Mouse (Mus musculus): ENCODE measurements around the gene Slc23a2. TPM values are rescaled to one million over a fixed set of nuclear protein-coding genes. Genes with fewer than 3 reads are reported as not detected.

Gene Slc23a2
- polyA plus RNA-seq (2014; fragmentation: Nextera tagmentation; extraction: Ambion mirVana): 13.3 and 17.6 TPM in 2 replicates

- H3K36me3 ChIP-seq (ENCODE audit: control insufficient read depth, insufficient read depth, low read length): no peaks in the 10 kb centered on the region
- peak within 1 kb of the TSS; percentile 94 for H3K4me2 ChIP-seq (ENCODE audit: low read depth)
- DNase-seq (ENCODE audit: low spot score) (peak; percentile 72), ATAC-seq (ENCODE audit: insufficient read depth, low FRiP score, low TSS enrichment) (peak; percentile 83)
- H3K4me3 ChIP-seq (ENCODE audit: low read depth, low read length): peak within 1 kb of the TSS; percentile 95
- peaks cover 5% of the 10 kb centered on the region; the same call in 1 of the 2 replicates for H3K4me1 ChIP-seq (ENCODE audit: control insufficient read depth, insufficient read depth, low read length)
- H3K27ac ChIP-seq (ENCODE audit: low read depth, low read length): peak within 1 kb of the TSS; percentile 20; the same call in 1 of the 2 replicates
- peak within 1 kb of the TSS; percentile 84 for H3K9ac ChIP-seq (ENCODE audit: low read length)
- H3K27me3 ChIP-seq (ENCODE audit: control insufficient read depth, insufficient read depth, low read length): no peaks in the 10 kb centered on the region
- no peaks in the 10 kb centered on the region for H3K9me3 ChIP-seq (ENCODE audit: control insufficient read depth, low read length)
- WGBS: under 1% methylated on average over 29 of the region's 68 CpGs
Measured at GRCm38 (mm10) chr2:132144971-132145691, at the start of gene Slc23a2. Slc23a2 (minus strand) TSS chr2:132145108.

- Histone ChIP-seq H3K4me3 (ENCODE audit: low read depth, low read length) (no peak overlapping the region), H3K9ac (ENCODE audit: low read length) (no peak overlapping the region), H3K9me3 (ENCODE audit: control insufficient read depth, low read length) (no peaks in the 10 kb centered on the region), H3K4me1 (ENCODE audit: control insufficient read depth, insufficient read depth, low read length) (no peaks in the 10 kb centered on the region), H3K4me2 (ENCODE audit: low read depth) (no peak overlapping the region), H3K27ac (ENCODE audit: low read depth, low read length) (no peak overlapping the region), H3K27me3 (ENCODE audit: control insufficient read depth, insufficient read depth, low read length) (no peaks in the 10 kb centered on the region), H3K36me3 (ENCODE audit: control insufficient read depth, insufficient read depth, low read length) (no peaks in the 10 kb centered on the region)
- ATAC-seq (ENCODE audit: insufficient read depth, low FRiP score, low TSS enrichment): no peak
- DNase-seq (ENCODE audit: low spot score): no peak
- 81% methylated on average over 3 of the region's 3 CpGs for WGBS
Measured at GRCm38 (mm10) chr2:132190602-132191161, 45.8 kb upstream of the Slc23a2 start.

- Histone ChIP-seq H3K27me3 (ENCODE audit: control insufficient read depth, insufficient read depth, low read length) (no peaks in the 10 kb centered on the region), H3K36me3 (ENCODE audit: control insufficient read depth, insufficient read depth, low read length) (no peaks in the 10 kb centered on the region), H3K4me1 (ENCODE audit: control insufficient read depth, insufficient read depth, low read length) (no peaks in the 10 kb centered on the region), H3K4me3 (ENCODE audit: low read depth, low read length) (no peak overlapping the region), H3K27ac (ENCODE audit: low read depth, low read length) (no peak overlapping the region), H3K9me3 (ENCODE audit: control insufficient read depth, low read length) (no peaks in the 10 kb centered on the region), H3K4me2 (ENCODE audit: low read depth) (no peak overlapping the region), H3K9ac (ENCODE audit: low read length) (no peak overlapping the region)
- ATAC-seq (ENCODE audit: insufficient read depth, low FRiP score, low TSS enrichment) (no peak), DNase-seq (ENCODE audit: low spot score) (no peak)
- WGBS: 71% methylated on average over 6 of the region's 6 CpGs
Measured at GRCm38 (mm10) chr2:132183874-132184273, 39.0 kb upstream of the Slc23a2 start.

- H3K27ac ChIP-seq (ENCODE audit: low read depth, low read length): no peak overlapping the region
- no peaks in the 10 kb centered on the region for H3K27me3 ChIP-seq (ENCODE audit: control insufficient read depth, insufficient read depth, low read length)
- no peaks in the 10 kb centered on the region for H3K4me1 ChIP-seq (ENCODE audit: control insufficient read depth, insufficient read depth, low read length)
- no peak overlapping the region for H3K4me3 ChIP-seq (ENCODE audit: low read depth, low read length)
- no peak for DNase-seq (ENCODE audit: low spot score)
- H3K4me2 ChIP-seq (ENCODE audit: low read depth): no peak overlapping the region
- no peaks in the 10 kb centered on the region for H3K36me3 ChIP-seq (ENCODE audit: control insufficient read depth, insufficient read depth, low read length)
- WGBS: 36% methylated on average over 1 of the region's 1 CpGs
- no peak overlapping the region for H3K9ac ChIP-seq (ENCODE audit: low read length)
- no peaks in the 10 kb centered on the region for H3K9me3 ChIP-seq (ENCODE audit: control insufficient read depth, low read length)
- ATAC-seq (ENCODE audit: insufficient read depth, low FRiP score, low TSS enrichment): no peak
Measured at GRCm38 (mm10) chr2:132180463-132181205, 35.7 kb upstream of the Slc23a2 start.

GRCm38 (mm10) chr2:132179371-132179770 is 34.5 kb upstream of the Slc23a2 start:
- ATAC-seq (ENCODE audit: insufficient read depth, low FRiP score, low TSS enrichment): no peak
- no peak overlapping the region for H3K9ac ChIP-seq (ENCODE audit: low read length)
- no peak overlapping the region for H3K4me3 ChIP-seq (ENCODE audit: low read depth, low read length)
- no peak overlapping the region for H3K4me2 ChIP-seq (ENCODE audit: low read depth)
- no peaks in the 10 kb centered on the region for H3K36me3 ChIP-seq (ENCODE audit: control insufficient read depth, insufficient read depth, low read length)
- DNase-seq (ENCODE audit: low spot score): no peak
- H3K27ac ChIP-seq (ENCODE audit: low read depth, low read length): no peak overlapping the region
- WGBS: 89% methylated on average over 7 of the region's 7 CpGs
- H3K9me3 ChIP-seq (ENCODE audit: control insufficient read depth, low read length): no peaks in the 10 kb centered on the region
- H3K27me3 ChIP-seq (ENCODE audit: control insufficient read depth, insufficient read depth, low read length): no peaks in the 10 kb centered on the region
- no peaks in the 10 kb centered on the region for H3K4me1 ChIP-seq (ENCODE audit: control insufficient read depth, insufficient read depth, low read length)

GRCm38 (mm10) chr2:132177406-132177805 is 32.5 kb upstream of the Slc23a2 start:
- no peak overlapping the region for H3K4me2 ChIP-seq (ENCODE audit: low read depth)
- H3K4me3 ChIP-seq (ENCODE audit: low read depth, low read length): no peak overlapping the region
- H3K27ac ChIP-seq (ENCODE audit: low read depth, low read length): no peak overlapping the region
- DNase-seq (ENCODE audit: low spot score) (no peak), ATAC-seq (ENCODE audit: insufficient read depth, low FRiP score, low TSS enrichment) (no peak)
- no peaks in the 10 kb centered on the region for H3K9me3 ChIP-seq (ENCODE audit: control insufficient read depth, low read length)
- H3K9ac ChIP-seq (ENCODE audit: low read length): no peak overlapping the region
- no peaks in the 10 kb centered on the region for H3K27me3 ChIP-seq (ENCODE audit: control insufficient read depth, insufficient read depth, low read length)
- 85% methylated on average over 9 of the region's 9 CpGs for WGBS
- H3K4me1 ChIP-seq (ENCODE audit: control insufficient read depth, insufficient read depth, low read length): no peaks in the 10 kb centered on the region
- no peaks in the 10 kb centered on the region for H3K36me3 ChIP-seq (ENCODE audit: control insufficient read depth, insufficient read depth, low read length)

- 81% methylated on average over 3 of the region's 3 CpGs for WGBS
- Histone ChIP-seq H3K4me1 (ENCODE audit: control insufficient read depth, insufficient read depth, low read length) (no peaks in the 10 kb centered on the region), H3K27me3 (ENCODE audit: control insufficient read depth, insufficient read depth, low read length) (no peaks in the 10 kb centered on the region), H3K4me2 (ENCODE audit: low read depth) (no peak overlapping the region), H3K9ac (ENCODE audit: low read length) (no peak overlapping the region), H3K4me3 (ENCODE audit: low read depth, low read length) (no peak overlapping the region), H3K36me3 (ENCODE audit: control insufficient read depth, insufficient read depth, low read length) (no peaks in the 10 kb centered on the region), H3K27ac (ENCODE audit: low read depth, low read length) (no peak overlapping the region), H3K9me3 (ENCODE audit: control insufficient read depth, low read length) (no peaks in the 10 kb centered on the region)
- ATAC-seq (ENCODE audit: insufficient read depth, low FRiP score, low TSS enrichment) (no peak), DNase-seq (ENCODE audit: low spot score) (no peak)
Measured at GRCm38 (mm10) chr2:132176289-132176848, 31.5 kb upstream of the Slc23a2 start.

GRCm38 (mm10) chr2:132174048-132174447 is 29.1 kb upstream of the Slc23a2 start:
- H3K4me2 ChIP-seq (ENCODE audit: low read depth): no peak overlapping the region
- no peak overlapping the region for H3K4me3 ChIP-seq (ENCODE audit: low read depth, low read length)
- no peaks in the 10 kb centered on the region for H3K27me3 ChIP-seq (ENCODE audit: control insufficient read depth, insufficient read depth, low read length)
- no peak overlapping the region for H3K27ac ChIP-seq (ENCODE audit: low read depth, low read length)
- DNase-seq (ENCODE audit: low spot score) (no peak), ATAC-seq (ENCODE audit: insufficient read depth, low FRiP score, low TSS enrichment) (no peak)
- no peaks in the 10 kb centered on the region for H3K36me3 ChIP-seq (ENCODE audit: control insufficient read depth, insufficient read depth, low read length)
- 90% methylated on average over 3 of the region's 3 CpGs for WGBS
- no peaks in the 10 kb centered on the region for H3K4me1 ChIP-seq (ENCODE audit: control insufficient read depth, insufficient read depth, low read length)
- H3K9ac ChIP-seq (ENCODE audit: low read length): no peak overlapping the region
- H3K9me3 ChIP-seq (ENCODE audit: control insufficient read depth, low read length): no peaks in the 10 kb centered on the region
